Mouse (Mus musculus) embryo, embryonic 10 days (tissue): ENCODE data around the gene Parp14.

Experiments used
- DNase-seq: peaks from one replicate; pipeline ENCODE4 v3.0.0-alpha.2; 2015; ENCODE audit warnings: low spot score

The Parp14 gene

GRCm38 (mm10) chr16:35870581-35871047, 730 bp downstream of the Parp14 start:
- DNase-seq = peak; percentile 11

DNA sequence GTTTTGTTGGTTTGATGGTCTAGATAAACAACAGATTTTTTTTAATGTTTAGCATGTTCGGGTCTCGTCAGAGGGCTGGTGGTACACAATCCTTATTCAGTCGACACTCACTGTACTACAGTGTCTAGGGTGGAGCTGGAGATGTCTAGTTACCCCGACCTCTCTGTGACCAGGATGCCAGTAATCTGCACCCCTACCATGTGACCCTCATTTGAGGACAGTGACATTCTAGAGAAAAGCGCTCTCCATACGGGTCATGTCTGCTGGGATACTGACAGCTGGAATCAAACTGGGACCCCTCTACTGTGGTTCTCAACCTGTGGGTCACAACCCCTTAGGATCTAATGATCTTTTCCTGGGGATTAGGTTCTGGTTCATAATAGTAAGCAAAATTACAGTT, 1.7 kb downstream of the Parp14 start:
- no peak for DNase-seq

DNA sequence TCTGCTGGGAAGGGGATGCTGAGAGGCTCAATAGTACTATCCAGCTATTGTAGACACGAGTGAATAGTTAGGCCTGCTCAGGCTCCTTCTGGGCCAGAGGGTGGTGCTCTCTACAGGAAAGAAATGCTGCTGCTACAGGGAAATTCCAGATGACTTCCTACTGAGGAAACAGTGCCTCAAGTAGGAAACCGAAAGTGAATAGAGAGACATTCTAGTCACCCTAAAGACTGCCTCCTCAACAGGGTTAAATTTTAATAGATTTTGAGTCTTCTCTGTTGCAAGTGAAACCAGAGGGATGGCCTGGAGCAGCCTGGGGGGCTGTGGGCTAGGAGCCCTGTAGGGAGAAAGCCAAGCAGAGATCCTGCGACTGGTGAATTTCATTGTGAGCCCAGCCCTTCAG, 2.2 kb downstream of the Parp14 start:
- no peak for DNase-seq

- DNase-seq = no peak
Measured at GRCm38 (mm10) chr16:35867726-35868125, 3.6 kb downstream of the Parp14 start.

DNA sequence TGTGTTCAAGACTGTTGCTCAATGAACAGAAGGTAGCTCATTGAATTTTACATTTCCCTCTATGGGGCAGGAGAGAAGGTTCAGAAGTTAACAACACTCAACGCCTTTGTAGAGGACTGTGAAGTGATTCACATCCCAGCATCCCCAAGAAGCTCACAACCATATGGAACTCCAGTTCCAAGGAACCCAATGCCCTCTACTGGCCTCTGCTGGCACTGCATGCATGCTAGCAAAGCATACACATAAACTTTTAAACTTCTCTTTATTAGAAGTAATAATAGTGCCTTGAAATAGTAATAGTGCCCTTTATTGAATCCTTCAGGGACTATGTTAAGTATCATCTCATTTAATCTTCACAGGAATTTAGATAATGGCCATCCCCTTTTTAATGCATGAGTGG, 9.3 kb downstream of the Parp14 start:
- no peak for DNase-seq

GRCm38 (mm10) chr16:35860236-35860635, 11.1 kb downstream of the Parp14 start:
- DNase-seq = no peak

- no peak for DNase-seq
Measured at GRCm38 (mm10) chr16:35856766-35857165, 14.6 kb downstream of the Parp14 start.

- DNase-seq = no peak
Measured at GRCm38 (mm10) chr16:35855846-35856245, 15.5 kb downstream of the Parp14 start.

GRCm38 (mm10) chr16:35847138-35847537, 24.2 kb downstream of the Parp14 start:
- DNase-seq = no peak

GRCm38 (mm10) chr16:35839680-35840079, 31.7 kb downstream of the Parp14 start:
- peak; percentile 71 for DNase-seq

- DNase-seq = no peak
Measured at GRCm38 (mm10) chr16:35834653-35835052, 36.7 kb downstream of the Parp14 start.

- DNase-seq = no peak
Measured at GRCm38 (mm10) chr16:35832926-35833325, 38.4 kb downstream of the Parp14 start.

GRCm38 (mm10) chr16:35829999-35830398, 41.3 kb downstream of the Parp14 start:
- DNase-seq = peak; percentile 23

DNA sequence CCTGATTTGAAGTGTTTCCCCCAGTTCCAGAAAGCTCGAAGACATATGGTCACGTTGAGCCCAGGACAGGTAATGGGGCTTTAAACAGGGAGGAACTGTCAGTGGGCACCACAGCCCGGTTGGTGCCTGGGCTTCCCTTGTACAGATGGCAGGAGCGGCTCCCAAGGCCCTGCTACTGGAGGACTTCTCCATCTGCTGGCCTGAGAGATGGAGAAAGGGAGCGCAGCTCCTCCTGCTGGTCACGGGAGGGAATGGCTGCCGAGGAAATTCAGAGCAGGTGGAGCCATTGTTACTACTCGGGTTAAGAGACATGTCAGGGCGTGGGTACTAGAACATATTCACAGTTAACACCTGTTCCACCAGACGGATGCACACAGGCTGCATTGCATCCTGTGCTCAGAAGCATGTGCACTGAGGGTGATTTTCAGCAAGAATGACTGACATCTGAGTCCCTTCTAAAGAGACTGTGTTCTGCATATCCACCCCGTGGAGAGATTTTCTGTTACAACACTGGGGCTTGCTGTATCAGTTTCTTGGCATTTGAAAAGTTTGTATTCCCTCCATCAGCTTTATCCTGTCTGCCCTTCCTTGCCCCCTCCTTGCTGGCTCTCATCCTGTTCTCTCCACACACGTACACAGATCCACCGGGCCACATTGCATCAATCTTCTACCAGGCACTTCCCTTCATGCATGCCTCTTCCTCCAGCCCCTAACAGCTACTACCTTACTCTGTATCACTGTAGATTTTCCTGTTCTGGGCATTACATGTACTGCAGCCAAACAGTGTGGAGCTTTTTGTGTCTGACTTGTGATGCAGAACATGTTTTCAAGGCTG, 53.9 kb downstream of the Parp14 start:
- DNase-seq = peak; percentile 82

DNA sequence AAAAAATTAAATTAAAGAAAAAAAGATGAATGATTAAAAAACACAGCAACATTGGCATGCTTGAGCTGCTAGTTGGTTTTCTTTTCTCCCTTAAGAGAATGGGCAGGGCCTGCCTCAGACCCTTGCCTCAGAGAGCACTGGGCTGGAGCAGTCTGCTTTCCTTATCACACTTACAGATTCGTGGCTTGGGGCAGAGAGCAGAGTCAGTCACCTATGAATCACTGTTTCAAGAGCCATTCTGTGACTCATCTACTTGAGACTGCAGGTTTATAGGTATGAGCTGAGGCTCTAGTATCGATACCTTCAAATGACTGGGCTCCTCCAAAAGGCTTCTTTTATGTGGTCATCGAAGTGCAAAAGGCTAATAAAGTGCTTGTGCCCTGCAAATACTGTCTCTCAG, 58.2 kb downstream of the Parp14 start:
- no peak for DNase-seq

- DNase-seq = no peak
Measured at GRCm38 (mm10) chr16:35808838-35809237, 62.5 kb downstream of the Parp14 start.

GRCm38 (mm10) chr16:35807663-35807992, 63.7 kb downstream of the Parp14 start:
- no peak for DNase-seq

GRCm38 (mm10) chr16:35806973-35807662, 64.2 kb downstream of the Parp14 start:
- DNase-seq = no peak

- DNase-seq = no peak
Measured at GRCm38 (mm10) chr16:35803723-35804122, 67.6 kb downstream of the Parp14 start.

- no peak for DNase-seq
Measured at GRCm38 (mm10) chr16:35802163-35802562, 69.2 kb downstream of the Parp14 start.

DNA sequence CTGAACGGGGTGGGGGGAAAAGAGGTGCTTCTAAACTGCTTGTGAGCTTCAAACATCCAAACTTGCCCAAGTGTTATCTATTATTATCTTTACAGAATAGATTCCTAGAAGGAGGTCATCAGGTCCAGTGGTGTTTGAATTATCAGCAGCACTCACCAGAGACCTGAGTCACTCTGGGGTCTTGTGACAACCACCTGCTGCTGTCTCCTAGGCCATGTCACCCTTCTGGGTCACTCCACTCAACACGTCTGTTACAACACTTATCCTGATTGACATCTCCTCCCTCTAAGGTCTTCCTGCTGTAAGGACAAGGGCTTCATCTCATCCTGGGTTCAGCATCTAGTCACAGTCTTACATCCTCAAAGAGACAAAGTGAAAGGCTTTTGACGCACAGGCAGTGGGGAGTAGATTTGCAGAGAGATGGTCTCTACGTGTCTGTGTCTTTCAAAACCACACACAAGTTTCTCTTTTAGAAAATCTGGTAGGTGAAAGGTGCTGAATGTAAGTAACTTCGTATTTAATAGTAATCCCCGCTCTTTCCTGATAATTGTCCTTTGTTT, 79.3 kb downstream of the Parp14 start:
- peak; percentile 3 for DNase-seq

GRCm38 (mm10) chr16:35788330-35788729, 83.0 kb downstream of the Parp14 start:
- DNase-seq = no peak

- DNase-seq = no peak
Measured at GRCm38 (mm10) chr16:35787568-35788189, 83.7 kb downstream of the Parp14 start.
